Mouse (Mus musculus) bone marrow, adult 2 months (tissue): ENCODE results near the gene Pgam5. TPM values are rescaled to one million over a fixed set of nuclear protein-coding genes. Genes with fewer than 3 reads are reported as not detected.

Source experiments
- H3K27ac ChIP-seq: fragments of 200-500 bp; 2 replicates; pipeline ENCODE4 v1.5.1; 2012; ENCODE audit warnings: low read depth, mild to moderate bottlenecking, control low read depth, inconsistent platforms, low read length; ENCODE audit not compliant: control insufficient read depth, poor library complexity, insufficient read depth
- H3K4me1 ChIP-seq: fragments of 200-500 bp; 2 replicates; pipeline ENCODE4 v1.6.1; 2011; ENCODE audit warnings: low read length; ENCODE audit not compliant: control insufficient read depth, insufficient read depth
- H3K4me3 ChIP-seq: fragments of 200-500 bp; replicated peaks from 2 replicates; pipeline ENCODE3; 2011; ENCODE audit warnings: mild to moderate bottlenecking, low read depth, low read length, control low read depth; ENCODE audit not compliant: control insufficient read depth
- CTCF ChIP-seq: fragments of 200-500 bp; IDR thresholded peaks from 2 replicates; pipeline ENCODE4 v1.5.1; 2011; ENCODE audit warnings: low read length, control low read depth; ENCODE audit not compliant: control insufficient read depth, insufficient read depth
- POLR2A ChIP-seq: fragments of 200-500 bp; IDR thresholded peaks from 2 replicates; pipeline ENCODE4 v1.6.1; 2011; ENCODE audit warnings: low read depth, mild to moderate bottlenecking, control low read depth, low read length, borderline replicate concordance; ENCODE audit not compliant: control insufficient read depth
- WGBS: fragments of 180-500 bp; shearing (Covaris S2); methylation state at CpG from one replicate; pipeline ENCODE4 v1.1.7; 2018; 5-methylcytosine and 5-hydroxymethylcytosine counted together
- polyA plus RNA-seq: library from polyadenylated mRNA; stranded (reverse); fragments of >200 nt; gene quantifications from 2 replicates; pipeline ENCODE4 v1.2.4, GENCODE M21; 2011; ENCODE audit warnings: low replicate concordance; ENCODE audit not compliant: missing spikeins, insufficient read depth, insufficient read length

The Pgam5 gene
- polyA plus RNA-seq, 1 experiment: 24.3 TPM

DNA sequence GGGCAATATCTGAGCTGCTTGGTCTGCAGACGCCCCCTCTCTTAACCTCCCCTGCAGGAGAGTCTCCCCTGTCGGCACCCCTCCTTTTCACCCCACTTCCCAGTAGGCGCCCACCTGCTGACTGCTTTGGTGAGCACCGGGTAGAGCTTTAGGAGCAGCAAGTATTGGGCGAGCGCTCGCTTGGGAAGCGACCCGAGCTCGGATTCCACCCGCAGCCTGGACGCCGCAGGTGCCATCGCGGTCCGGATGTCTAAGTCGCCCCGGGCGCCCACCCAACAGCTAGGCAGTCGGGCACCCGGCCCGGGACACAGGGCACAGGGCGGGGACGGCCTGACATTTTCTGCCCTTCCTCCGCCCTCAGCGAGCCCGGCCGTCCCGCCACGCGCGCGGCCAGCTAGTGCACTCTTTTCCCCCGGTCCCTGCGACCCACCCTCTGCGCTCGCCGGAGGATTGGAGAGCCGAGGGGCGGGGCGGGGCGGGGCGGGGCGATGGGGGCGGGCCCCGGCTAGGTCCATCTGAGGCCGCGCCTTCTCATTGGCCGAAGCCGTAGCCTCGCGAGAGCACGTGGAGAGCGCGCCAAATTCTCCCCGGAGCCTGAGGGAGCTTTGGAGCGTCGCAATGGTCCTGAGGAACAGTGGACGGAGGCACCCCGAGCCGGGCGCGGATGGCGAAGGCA lies 16.2 kb upstream of the Pgam5 start, which contains the start of the genes Pxmp2 and Pole:
Pxmp2 (minus strand) TSS at position 417 of the 676 bp plus-strand sequence.
Pole (plus strand) TSS at position 537 of the 676 bp plus-strand sequence.
- TF ChIP-seq POLR2A (no peak), CTCF (no peak)
- Histone ChIP-seq H3K4me1 (no peaks in the 10 kb centered on the region; the same call in 1 of the 2 replicates), H3K27ac (peak within 1 kb of the TSS; percentile 83), H3K4me3 (peak within 1 kb of the TSS; percentile 91)
- WGBS: under 1% methylated on average over 64 of the region's 64 CpGs

DNA sequence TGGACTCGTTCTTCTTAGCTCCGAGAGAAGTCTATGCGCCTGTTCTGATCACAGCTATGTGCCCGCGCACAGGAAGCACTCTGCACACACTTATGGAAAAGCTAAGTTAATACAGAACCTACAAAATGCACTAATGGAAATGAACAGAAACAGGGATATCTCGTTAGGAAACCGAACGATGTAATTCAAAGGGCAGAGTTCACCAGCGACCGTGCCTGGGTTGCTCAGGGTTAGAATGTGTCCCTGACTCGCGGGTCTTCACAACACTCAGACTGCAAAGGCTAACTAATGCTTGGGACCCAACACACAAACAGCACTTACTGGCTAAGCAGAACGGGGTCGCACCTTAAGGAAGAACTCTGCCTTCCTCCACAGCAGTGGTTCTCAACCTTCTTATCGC lies 15.4 kb upstream of the Pgam5 start:
- no peaks in the 10 kb centered on the region; the same call in 1 of the 2 replicates for H3K4me1 ChIP-seq
- H3K4me3 ChIP-seq: peak overlapping the region; percentile 67
- no peak overlapping the region for H3K27ac ChIP-seq
- 0% methylated on average over 15 of the region's 15 CpGs for WGBS
- no peak for TF ChIP-seq CTCF
- TF ChIP-seq POLR2A: no peak

DNA sequence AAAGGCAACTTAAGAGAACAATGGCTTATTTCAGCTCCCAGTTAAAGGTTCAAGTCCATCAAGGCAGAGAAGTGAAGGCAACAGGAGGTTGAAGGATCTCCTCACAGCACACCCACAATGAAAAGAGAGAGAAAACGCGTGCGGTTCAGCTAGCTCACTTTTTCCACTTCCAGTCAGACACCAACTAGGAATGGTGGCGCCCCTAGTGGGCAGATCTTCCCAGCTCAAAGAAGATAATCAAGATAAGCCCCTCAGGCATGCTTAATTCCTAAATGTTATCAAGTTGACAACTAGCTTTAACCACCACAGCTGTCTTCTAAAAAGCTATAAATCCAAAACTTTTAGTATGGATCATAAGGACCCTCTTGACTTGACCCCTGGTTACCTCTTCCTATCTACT lies 14.8 kb upstream of the Pgam5 start:
- TF ChIP-seq CTCF (peak; percentile 69), POLR2A (no peak)
- 5% methylated on average over 4 of the region's 4 CpGs for WGBS
- Histone ChIP-seq H3K27ac (no peak overlapping the region), H3K4me3 (peak overlapping the region; percentile 15), H3K4me1 (no peaks in the 10 kb centered on the region; the same call in 1 of the 2 replicates)

DNA sequence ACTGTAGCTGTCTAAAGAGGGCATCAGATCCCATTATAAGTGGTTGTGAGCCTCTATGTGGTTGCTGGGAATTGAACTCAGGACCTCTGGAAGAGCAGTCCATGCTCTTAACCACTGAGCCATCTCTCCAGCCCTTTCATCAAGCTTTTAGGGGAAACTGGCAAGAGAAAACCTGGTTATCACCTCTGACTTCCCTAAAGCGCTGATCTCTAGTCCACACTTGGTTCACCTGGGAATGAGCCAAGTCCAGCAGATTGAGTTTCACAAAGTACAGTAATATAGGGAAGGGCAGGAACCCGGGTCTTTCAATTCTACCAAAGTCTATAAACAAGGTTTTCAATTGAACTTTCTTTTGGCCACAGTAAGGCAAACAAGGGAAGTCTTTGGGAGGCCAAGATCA lies 12.3 kb upstream of the Pgam5 start:
- WGBS: 67% methylated on average over 2 of the region's 2 CpGs
- no peak overlapping the region for H3K27ac ChIP-seq
- TF ChIP-seq CTCF (no peak), POLR2A (no peak)

DNA sequence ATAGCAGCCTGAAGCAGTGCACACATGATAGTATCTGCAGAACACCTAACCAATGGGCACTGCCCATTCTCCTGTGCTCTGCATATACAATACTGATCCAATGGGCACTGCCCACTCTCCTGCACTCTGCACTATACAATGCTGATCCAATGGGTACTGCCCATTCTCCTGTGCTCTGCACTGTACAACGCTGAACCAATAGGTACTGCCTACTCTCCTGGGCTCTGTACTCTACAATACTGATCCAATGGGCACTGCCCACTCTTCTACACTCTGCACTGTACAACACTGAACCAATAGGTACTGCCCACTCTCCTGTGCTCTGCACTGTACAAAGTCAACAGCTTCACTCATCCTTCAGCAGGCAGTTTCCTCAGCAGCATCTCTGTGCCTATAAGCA lies 7.2 kb upstream of the Pgam5 start:
- Histone ChIP-seq H3K4me3 (no peak overlapping the region), H3K4me1 (no peaks in the 10 kb centered on the region), H3K27ac (no peak overlapping the region)
- 89% methylated on average over 1 of the region's 1 CpGs for WGBS
- no peak for TF ChIP-seq CTCF
- no peak for TF ChIP-seq POLR2A

More for the DNA sequence above, 12.3 kb upstream of the Pgam5 start:
- no peak overlapping the region for H3K4me3 ChIP-seq
- no peaks in the 10 kb centered on the region; the same call in 1 of the 2 replicates for H3K4me1 ChIP-seq

DNA sequence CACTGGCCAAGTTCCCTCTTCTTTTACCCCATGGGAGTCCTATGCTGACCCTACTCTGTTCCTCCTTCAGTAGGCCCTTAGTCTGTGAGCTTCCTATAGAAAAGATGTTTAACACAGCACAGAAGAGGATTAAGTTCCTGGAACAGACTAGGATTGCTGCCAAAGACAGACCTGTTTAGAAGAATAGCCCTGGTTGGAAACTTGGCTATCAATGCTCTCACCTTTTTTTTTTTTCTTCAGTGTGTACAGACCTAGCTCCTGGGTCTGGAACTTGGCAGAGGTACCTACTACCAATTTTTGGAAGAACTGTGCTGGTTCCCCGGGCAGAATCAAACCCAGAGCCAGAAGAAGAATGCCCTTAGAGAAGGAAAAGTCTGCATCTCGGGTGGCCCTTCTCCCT lies 6.7 kb upstream of the Pgam5 start:
- TF ChIP-seq POLR2A: no peak
- no peak for TF ChIP-seq CTCF
- 75% methylated on average over 2 of the region's 2 CpGs for WGBS

DNA sequence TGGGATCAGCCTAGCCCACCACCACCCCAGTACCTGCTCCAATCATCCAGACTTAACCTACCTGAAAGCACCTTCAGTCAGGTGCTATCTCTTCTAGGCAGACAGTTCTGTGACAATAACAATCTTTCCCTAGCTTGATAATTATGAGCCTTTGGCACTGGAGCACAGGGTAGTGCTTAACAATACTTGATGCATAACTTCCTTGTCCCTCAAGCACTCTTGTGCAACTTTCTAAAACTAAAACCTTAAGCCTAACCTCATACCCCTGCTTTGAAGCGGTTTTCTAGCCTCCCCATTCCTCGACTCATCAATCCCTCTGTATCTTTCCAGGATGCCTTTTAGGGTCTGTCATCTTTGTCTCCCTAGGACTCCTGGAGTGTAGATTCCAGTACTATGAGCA lies 5.1 kb upstream of the Pgam5 start:
- H3K4me1 ChIP-seq: no peaks in the 10 kb centered on the region
- WGBS: 62% methylated on average over 2 of the region's 2 CpGs
- TF ChIP-seq CTCF: no peak
- TF ChIP-seq POLR2A: no peak

More for the DNA sequence above, 6.7 kb upstream of the Pgam5 start:
- Histone ChIP-seq H3K4me3 (no peak overlapping the region), H3K4me1 (no peaks in the 10 kb centered on the region), H3K27ac (no peak overlapping the region)

DNA sequence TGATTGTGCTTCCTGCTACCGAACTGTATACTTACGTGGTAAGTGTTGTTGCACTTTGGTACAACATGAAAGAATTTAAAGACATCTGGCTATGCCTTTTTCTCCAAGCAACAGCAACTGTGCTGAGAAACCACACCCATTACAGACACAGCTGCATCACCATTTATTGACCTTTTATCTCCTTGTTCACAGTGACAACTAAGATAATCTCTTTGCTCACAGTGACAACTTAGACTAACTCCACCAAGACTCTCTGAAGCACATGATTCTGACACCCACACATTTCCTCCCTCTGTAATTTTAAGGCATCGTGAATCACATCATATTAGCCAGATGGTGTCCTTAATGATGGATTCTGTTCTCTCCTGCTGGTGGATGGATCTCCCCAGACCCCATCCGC lies 4.4 kb upstream of the Pgam5 start:
- H3K27ac ChIP-seq: no peak overlapping the region
- WGBS: 78% methylated on average over 4 of the region's 4 CpGs
- no peak overlapping the region for H3K4me3 ChIP-seq
- H3K4me1 ChIP-seq: no peaks in the 10 kb centered on the region
- no peak for TF ChIP-seq POLR2A
- no peak for TF ChIP-seq CTCF

More for the DNA sequence above, 5.1 kb upstream of the Pgam5 start:
- no peak overlapping the region for H3K4me3 ChIP-seq
- H3K27ac ChIP-seq: no peak overlapping the region
